Mouse (Mus musculus) cerebellum, postnatal 14 days (tissue): ENCODE results near the gene Cldn8.
A peak's percentile ranks its signal among the peaks of the same experiment; 100 is the strongest.

Experiments used
- DNase-seq, 2 experiments: peaks; one replicate each; pipeline ENCODE4 v3.0.0; 2021; ENCODE audit warnings: mixed read lengths in 2 of 2

The Cldn8 gene

GRCm38 (mm10) chr16:88563045-88563913 is at the start of gene Cldn8:
Gene Cldn8 (minus strand): TSS chr16:88563183.
- no peak for DNase-seq

- DNase-seq, result no peak
These were observed 49.7 kb upstream of the Cldn8 start for GRCm38 (mm10) chr16:88612712-88613111.

GRCm38 (mm10) chr16:88611922-88612321 is 48.9 kb upstream of the Cldn8 start, which contains the start of gene Krtap24-1:
Gene Krtap24-1 (minus strand): TSS chr16:88612279.
- DNase-seq, result peak in 1 of 2 experiments; percentile 6

GRCm38 (mm10) chr16:88604570-88604969 is 41.6 kb upstream of the Cldn8 start:
- DNase-seq, result no peak

GRCm38 (mm10) chr16:88602464-88602863 is 39.5 kb upstream of the Cldn8 start:
- no peak for DNase-seq

GRCm38 (mm10) chr16:88600303-88600702 is 37.3 kb upstream of the Cldn8 start:
- no peak for DNase-seq

GRCm38 (mm10) chr16:88599504-88600237 is 36.7 kb upstream of the Cldn8 start:
- DNase-seq, result no peak

- DNase-seq, result peak; percentile 3 to 5
These were observed 29.8 kb upstream of the Cldn8 start for GRCm38 (mm10) chr16:88592758-88593157.

- DNase-seq, result no peak
These were observed 20.4 kb upstream of the Cldn8 start for GRCm38 (mm10) chr16:88583338-88583737.

GRCm38 (mm10) chr16:88575885-88576679 is 13.1 kb upstream of the Cldn8 start:
- DNase-seq, result no peak

GRCm38 (mm10) chr16:88572904-88573404 is 10.0 kb upstream of the Cldn8 start:
- no peak for DNase-seq

- DNase-seq, result no peak
These were observed 7.2 kb upstream of the Cldn8 start for GRCm38 (mm10) chr16:88570136-88570535.

GRCm38 (mm10) chr16:88569732-88570131 is 6.7 kb upstream of the Cldn8 start:
- no peak for DNase-seq

GRCm38 (mm10) chr16:88569096-88569495 is 6.1 kb upstream of the Cldn8 start:
- no peak for DNase-seq

GRCm38 (mm10) chr16:88561617-88562164 is 1.3 kb downstream of the Cldn8 start:
- no peak for DNase-seq

- peak; percentile 62 for DNase-seq
These were observed 20.5 kb downstream of the Cldn8 start for GRCm38 (mm10) chr16:88542488-88542887.

GRCm38 (mm10) chr16:88539841-88540487 is 23.0 kb downstream of the Cldn8 start:
- no peak for DNase-seq

GRCm38 (mm10) chr16:88511348-88511747 is 51.6 kb downstream of the Cldn8 start:
- DNase-seq, result no peak
